Mouse (Mus musculus): ENCODE measurements around the gene Dhx30.
A peak's percentile ranks its signal among the peaks of the same experiment; 100 is the strongest.

Gene Dhx30

GRCm38 (mm10) chr9:110044373-110044772, 73.3 kb downstream of the Dhx30 start:
- no peak for DNase-seq

- DNase-seq, result no peak
Measured at GRCm38 (mm10) chr9:110038485-110038884, 79.1 kb downstream of the Dhx30 start.

GRCm38 (mm10) chr9:110037895-110038294, 79.7 kb downstream of the Dhx30 start:
- peak; percentile 7 for DNase-seq

DNA sequence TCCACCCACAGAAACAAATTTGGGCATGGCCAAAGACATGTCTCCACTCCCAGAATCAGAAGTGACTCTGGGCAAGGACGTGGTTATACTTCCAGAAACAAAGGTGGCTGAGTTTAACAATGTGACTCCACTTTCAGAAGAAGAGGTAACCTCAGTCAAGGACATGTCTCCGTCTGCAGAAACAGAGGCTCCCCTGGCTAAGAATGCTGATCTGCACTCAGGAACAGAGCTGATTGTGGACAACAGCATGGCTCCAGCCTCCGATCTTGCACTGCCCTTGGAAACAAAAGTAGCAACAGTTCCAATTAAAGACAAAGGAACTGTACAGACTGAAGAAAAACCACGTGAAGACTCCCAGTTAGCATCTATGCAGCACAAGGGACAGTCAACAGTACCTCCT, 82.5 kb downstream of the Dhx30 start:
- DNase-seq, result no peak

All from liver (tissue).